Mouse (Mus musculus) hindbrain, embryonic 14.5 days (tissue): ENCODE results near the gene Lce1k. TPM values are rescaled to one million over a fixed set of nuclear protein-coding genes. Genes with fewer than 3 reads are reported as not detected.
"Not testable (repeated sequence)": the region's sequence is repeated elsewhere in the genome, so short reads cannot be mapped to it uniquely, and the experiment has no call there.

Experiments used
- ATAC-seq: fragments of 200-750 bp; cut with Nextera tagmentation; 2 replicates; pipeline ENCODE4 v1.8.0; 2017; ENCODE audit warnings: moderate number of reproducible peaks, mild to moderate bottlenecking, moderate TSS enrichment, moderate library complexity; ENCODE audit not compliant: low FRiP score
- DNase-seq: peaks from one replicate; pipeline ENCODE4 v3.0.0-alpha.2; 2015; ENCODE audit warnings: low spot score
- H3K27ac ChIP-seq: fragments of 300-500 bp; sonication (generic); 2 replicates; pipeline ENCODE4 v1.5.1; 2014; ENCODE audit warnings: mild to moderate bottlenecking, moderate library complexity
- H3K27me3 ChIP-seq: fragments of 300-500 bp; sonication (generic); 2 replicates; pipeline ENCODE4 v1.6.1; 2014; ENCODE audit warnings: mild to moderate bottlenecking, low read length, mixed read lengths; ENCODE audit not compliant: control insufficient read depth, insufficient read depth
- H3K36me3 ChIP-seq: fragments of 300-500 bp; sonication (generic); replicated peaks from 2 replicates; pipeline ENCODE4 v1.6.1; 2014; ENCODE audit not compliant: control insufficient read depth, insufficient read depth
- H3K4me1 ChIP-seq: fragments of 300-500 bp; sonication (generic); replicated peaks from 2 replicates; pipeline ENCODE4 v1.6.1; 2014; ENCODE audit warnings: antibody characterized with exemption, low read length, mixed read lengths; ENCODE audit not compliant: control insufficient read depth, insufficient read depth
- H3K4me2 ChIP-seq: fragments of 300-500 bp; sonication (generic); replicated peaks from 2 replicates; pipeline ENCODE4 v1.6.1; 2014; ENCODE audit warnings: mild to moderate bottlenecking, moderate library complexity
- H3K4me3 ChIP-seq: fragments of 300-500 bp; sonication (generic); replicated peaks from 2 replicates; pipeline ENCODE4 v1.5.1; 2014; ENCODE audit warnings: mild to moderate bottlenecking, low read length
- H3K9ac ChIP-seq: fragments of 300-500 bp; sonication (generic); 2 replicates; pipeline ENCODE4 v1.6.1; 2014
- H3K9me3 ChIP-seq: fragments of 300-500 bp; sonication (generic); 2 replicates; pipeline ENCODE4 v1.6.1; 2016; ENCODE audit warnings: low read length; ENCODE audit not compliant: control insufficient read depth
- WGBS: fragments of 180-500 bp; shearing (Covaris S2); extraction: QIAGEN DNeasy Blood & Tissue Kit; methylation state at CpG from one replicate; pipeline ENCODE4 v1.1.7; 2014; 5-methylcytosine and 5-hydroxymethylcytosine counted together
- polyA plus RNA-seq: library from polyadenylated mRNA; unstranded; fragments of >200 nt; fragmentation: Nextera tagmentation; extraction: Ambion mirVana; gene quantifications from 2 replicates; pipeline ENCODE4 v1.2.1, GENCODE M21; 2014

Gene Lce1k
- not detected in 2 replicates for polyA plus RNA-seq

- H3K36me3 ChIP-seq = no peaks in the 10 kb centered on the region
- H3K4me2 ChIP-seq = no peak within 1 kb of the TSS
- DNase-seq (no peak), ATAC-seq (no peak)
- H3K9me3 ChIP-seq = no peaks in the 10 kb centered on the region
- no peaks in the 10 kb centered on the region for H3K27me3 ChIP-seq
- H3K4me1 ChIP-seq = no peaks in the 10 kb centered on the region
- H3K27ac ChIP-seq = no peak within 1 kb of the TSS
- H3K4me3 ChIP-seq = no peak within 1 kb of the TSS
- no peak within 1 kb of the TSS for H3K9ac ChIP-seq
Observed at GRCm38 (mm10) chr3:92807791-92808190, at the start of gene Lce1k. TSS of gene Lce1k (minus strand) at chr3:92807891.

GRCm38 (mm10) chr3:92851186-92851585 lies 43.5 kb upstream of the Lce1k start, which contains the start of gene Lce1l:
TSS of gene Lce1l (minus strand) at chr3:92851286.
- Histone ChIP-seq H3K4me3 (no peak within 1 kb of the TSS), H3K9ac (no peak within 1 kb of the TSS), H3K9me3 (no peaks in the 10 kb centered on the region), H3K27ac (no peak within 1 kb of the TSS), H3K36me3 (no peaks in the 10 kb centered on the region), H3K27me3 (no peaks in the 10 kb centered on the region), H3K4me1 (no peaks in the 10 kb centered on the region), H3K4me2 (no peak within 1 kb of the TSS)
- DNase-seq = no peak
- ATAC-seq = no peak
- 90% methylated on average over 3 of the region's 3 CpGs for WGBS

GRCm38 (mm10) chr3:92827108-92827507 lies 19.4 kb upstream of the Lce1k start, which contains the start of gene Kprp:
TSS of gene Kprp (minus strand) at chr3:92827247.
- no peak for DNase-seq
- Histone ChIP-seq H3K4me1 (no peaks in the 10 kb centered on the region), H3K36me3 (no peaks in the 10 kb centered on the region), H3K9ac (no peak within 1 kb of the TSS), H3K27me3 (no peaks in the 10 kb centered on the region), H3K4me2 (no peak within 1 kb of the TSS), H3K27ac (no peak within 1 kb of the TSS), H3K9me3 (no peaks in the 10 kb centered on the region), H3K4me3 (no peak within 1 kb of the TSS)
- WGBS = 67% methylated on average over 1 of the region's 1 CpGs
- ATAC-seq = no peak

- Histone ChIP-seq H3K9ac (no peak overlapping the region), H3K4me1 (no peaks in the 10 kb centered on the region), H3K27me3 (no peaks in the 10 kb centered on the region), H3K36me3 (no peaks in the 10 kb centered on the region), H3K4me3 (no peak overlapping the region), H3K9me3 (no peaks in the 10 kb centered on the region), H3K27ac (no peak overlapping the region), H3K4me2 (no peak overlapping the region)
- ATAC-seq (no peak), DNase-seq (no peak)
- WGBS = 33% methylated on average over 1 of the region's 1 CpGs
Observed at GRCm38 (mm10) chr3:92825808-92826207, 18.1 kb upstream of the Lce1k start.

DNA sequence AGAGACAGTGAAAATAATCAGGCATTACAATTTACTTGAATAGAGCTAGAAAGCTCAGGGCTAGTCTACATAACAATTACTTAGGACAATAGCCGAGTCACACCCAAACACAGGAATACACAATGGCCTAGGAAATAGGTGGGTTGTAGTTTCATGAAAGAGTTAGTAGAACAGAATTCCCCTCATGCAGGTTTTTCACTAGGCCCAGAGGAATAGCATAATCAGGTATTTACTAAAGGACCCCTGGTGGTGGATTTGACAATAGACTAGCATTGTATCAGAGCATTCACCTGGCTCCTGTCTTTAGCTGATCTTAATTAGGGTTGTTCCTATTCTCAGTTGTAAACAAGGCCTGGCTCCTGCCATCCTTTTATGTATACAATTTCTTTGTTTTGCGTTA lies 8.3 kb upstream of the Lce1k start:
- H3K27me3 ChIP-seq, H3K9ac ChIP-seq, H3K4me1 ChIP-seq, H3K9me3 ChIP-seq, ATAC-seq, H3K4me2 ChIP-seq, H3K4me3 ChIP-seq, DNase-seq, H3K36me3 ChIP-seq, H3K27ac ChIP-seq: not testable (repeated sequence)
- WGBS = 92% methylated on average over 2 of the region's 2 CpGs

GRCm38 (mm10) chr3:92815581-92815980 lies 7.9 kb upstream of the Lce1k start:
- no peak overlapping the region for H3K27ac ChIP-seq
- ATAC-seq (no peak), DNase-seq (no peak)
- no peaks in the 10 kb centered on the region for H3K36me3 ChIP-seq
- no peaks in the 10 kb centered on the region for H3K27me3 ChIP-seq
- no peaks in the 10 kb centered on the region for H3K9me3 ChIP-seq
- H3K4me2 ChIP-seq = no peak overlapping the region
- H3K9ac ChIP-seq = no peak overlapping the region
- no peaks in the 10 kb centered on the region for H3K4me1 ChIP-seq
- no peak overlapping the region for H3K4me3 ChIP-seq
- 96% methylated on average over 3 of the region's 3 CpGs for WGBS

- H3K9ac ChIP-seq = no peak within 1 kb of the TSS
- no peak within 1 kb of the TSS for H3K27ac ChIP-seq
- no peaks in the 10 kb centered on the region for H3K9me3 ChIP-seq
- 89% methylated on average over 1 of the region's 1 CpGs for WGBS
- H3K36me3 ChIP-seq = no peaks in the 10 kb centered on the region
- DNase-seq (no peak), ATAC-seq (no peak)
- no peaks in the 10 kb centered on the region for H3K4me1 ChIP-seq
- no peak within 1 kb of the TSS for H3K4me3 ChIP-seq
- H3K27me3 ChIP-seq = no peaks in the 10 kb centered on the region
- no peak within 1 kb of the TSS for H3K4me2 ChIP-seq
Observed at GRCm38 (mm10) chr3:92790414-92790813, 17.3 kb downstream of the Lce1k start, which contains the start of gene Lce1j. TSS of gene Lce1j (minus strand) at chr3:92790514.

DNA sequence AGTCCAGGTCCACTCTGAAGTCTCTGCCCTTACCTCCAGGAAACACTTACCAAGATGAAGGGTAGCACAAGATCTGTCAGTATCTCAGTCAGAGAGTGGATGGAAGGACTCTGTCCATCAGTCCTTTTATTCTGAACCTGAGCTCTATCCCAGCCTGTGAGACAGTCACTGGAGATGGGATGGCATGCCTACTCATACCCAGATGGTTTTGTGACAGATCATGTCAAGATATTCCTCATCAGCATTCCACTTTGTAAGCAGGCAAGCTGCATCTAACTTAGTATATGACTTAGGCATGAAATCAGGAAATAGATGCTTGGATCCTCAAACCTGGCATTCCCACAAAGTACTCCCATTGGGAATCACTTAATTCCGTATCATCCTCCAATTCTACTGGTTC lies 28.9 kb downstream of the Lce1k start, which contains the start of gene Lce1i:
Lce1i (minus strand) TSS at position 101 of the 400 bp plus-strand sequence.
- H3K27me3 ChIP-seq = no peaks in the 10 kb centered on the region
- no peak within 1 kb of the TSS for H3K9ac ChIP-seq
- no peak for DNase-seq
- no peaks in the 10 kb centered on the region for H3K9me3 ChIP-seq
- H3K4me3 ChIP-seq = no peak within 1 kb of the TSS
- H3K36me3 ChIP-seq = no peaks in the 10 kb centered on the region
- ATAC-seq = no peak
- 92% methylated on average over 1 of the region's 1 CpGs for WGBS
- no peak within 1 kb of the TSS for H3K27ac ChIP-seq
- no peaks in the 10 kb centered on the region for H3K4me1 ChIP-seq
- no peak within 1 kb of the TSS for H3K4me2 ChIP-seq

- Histone ChIP-seq H3K27ac (no peak overlapping the region), H3K36me3 (no peaks in the 10 kb centered on the region), H3K9me3 (no peaks in the 10 kb centered on the region), H3K4me2 (no peak overlapping the region), H3K9ac (no peak overlapping the region), H3K4me1 (no peaks in the 10 kb centered on the region), H3K27me3 (no peaks in the 10 kb centered on the region), H3K4me3 (no peak overlapping the region)
- ATAC-seq (no peak), DNase-seq (no peak)
- 25% methylated on average over 3 of the region's 3 CpGs for WGBS
Observed at GRCm38 (mm10) chr3:92771573-92771972, 36.1 kb downstream of the Lce1k start.

GRCm38 (mm10) chr3:92764965-92765364 lies 42.7 kb downstream of the Lce1k start, which contains the start of gene Lce1h:
TSS of gene Lce1h (minus strand) at chr3:92765065.
- Histone ChIP-seq H3K9me3 (no peaks in the 10 kb centered on the region), H3K9ac (no peak within 1 kb of the TSS), H3K36me3 (no peaks in the 10 kb centered on the region), H3K4me2 (no peak within 1 kb of the TSS), H3K4me1 (no peaks in the 10 kb centered on the region), H3K27ac (no peak within 1 kb of the TSS), H3K27me3 (no peaks in the 10 kb centered on the region), H3K4me3 (no peak within 1 kb of the TSS)
- ATAC-seq = no peak
- 100% methylated on average over 1 of the region's 1 CpGs for WGBS
- no peak for DNase-seq
